Mouse (Mus musculus): ENCODE measurements at regions not wholly inside any gene's neighbourhood (a gene's known extent, or its start where the extent isn't known, plus 50 kb on each side); places are given as distances from the start of the nearest gene placed in this dataset.

GRCm38 (mm10) chr1:23168504-23168903 lies 66.5 kb upstream of the 4933415F23Rik start:
- TF ChIP-seq CTCF (IDR thresholded peaks at IDR 0.05; ENCODE audit: extremely low read depth, insufficient read length, insufficient replicate concordance, low read depth, low read length) (no peak), POLR2A (IDR thresholded peaks at IDR 0.05; ENCODE audit: low read depth, low read length) (no peak)

All from small intestine, adult 2 months (tissue).